Mouse (Mus musculus) liver, adult 2 months (tissue): ENCODE data around the gene Rab19.

Source experiments
- CTCF ChIP-seq: fragments of 200-500 bp; IDR thresholded peaks from 2 replicates; pipeline ENCODE4 v1.5.1; 2011; ENCODE audit warnings: low read depth, low read length, control low read depth
- POLR2A ChIP-seq: fragments of 200-500 bp; IDR thresholded peaks from 2 replicates; pipeline ENCODE4 v1.6.1; 2011; ENCODE audit warnings: low read length, control low read depth; ENCODE audit not compliant: insufficient read depth; ENCODE audit errors: extremely low read depth

DNA sequence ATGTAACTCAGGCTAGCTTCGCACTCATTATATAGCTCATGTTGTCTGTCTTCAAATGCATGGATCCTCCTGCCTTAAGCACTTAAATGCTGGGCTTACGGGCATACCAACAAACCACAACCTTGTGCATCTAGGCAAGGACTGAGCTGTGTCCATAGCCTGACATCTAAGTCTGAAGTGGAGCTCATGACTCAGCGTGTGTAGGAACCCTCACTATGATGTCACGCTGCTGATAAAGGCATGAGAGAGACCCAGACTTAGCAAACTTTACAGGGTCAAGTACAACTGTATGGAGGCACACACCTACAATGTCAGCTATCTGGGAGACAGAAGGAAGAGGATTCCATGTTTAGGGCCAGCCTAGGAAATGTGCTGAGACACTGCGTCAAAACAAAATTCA, 25.5 kb downstream of the Rab19 start:
- TF ChIP-seq CTCF (no peak), POLR2A (no peak)
